Mouse (Mus musculus) liver, embryonic 11.5 days (tissue): ENCODE results near the gene Kcnj9. TPM values are rescaled to one million over a fixed set of nuclear protein-coding genes. Genes with fewer than 3 reads are reported as not detected.

Source experiments
- ATAC-seq: fragments of 200-750 bp; cut with Nextera tagmentation; replicated peaks from 2 replicates; pipeline ENCODE4 v1.8.0; 2017; ENCODE audit warnings: moderate number of reproducible peaks, mild to moderate bottlenecking, moderate TSS enrichment, moderate library complexity; ENCODE audit not compliant: low FRiP score
- DNase-seq: peaks from one replicate; pipeline ENCODE4 v3.0.0-alpha.2; 2017; ENCODE audit warnings: low spot score
- H3K27ac ChIP-seq: fragments of 300-500 bp; sonication (generic); 2 replicates; pipeline ENCODE4 v1.5.1; 2014; ENCODE audit warnings: mild to moderate bottlenecking, low read depth, low read length, control low read depth
- H3K27me3 ChIP-seq: fragments of 300-500 bp; sonication (generic); replicated peaks from 2 replicates; pipeline ENCODE4 v1.6.1; 2014; ENCODE audit warnings: low read length, mixed read lengths; ENCODE audit not compliant: control insufficient read depth, insufficient read depth
- H3K36me3 ChIP-seq: fragments of 300-500 bp; sonication (generic); 2 replicates; pipeline ENCODE4 v1.6.1; 2014; ENCODE audit warnings: mild to moderate bottlenecking, low read length, moderate library complexity, mixed read lengths; ENCODE audit not compliant: control insufficient read depth, insufficient read depth
- H3K4me1 ChIP-seq: fragments of 300-500 bp; sonication (generic); replicated peaks from 2 replicates; pipeline ENCODE4 v1.6.1; 2014; ENCODE audit warnings: low read length, mixed read lengths; ENCODE audit not compliant: control insufficient read depth, insufficient read depth
- H3K4me2 ChIP-seq: fragments of 300-500 bp; sonication (generic); 2 replicates; pipeline ENCODE4 v1.6.1; 2014; ENCODE audit warnings: mild to moderate bottlenecking, control low read depth, moderate library complexity
- H3K4me3 ChIP-seq: fragments of 300-500 bp; sonication (generic); 2 replicates; pipeline ENCODE4 v1.5.1; 2014; ENCODE audit warnings: low read depth, low read length, control low read depth
- H3K9ac ChIP-seq: fragments of 300-500 bp; sonication (generic); 2 replicates; pipeline ENCODE4 v1.6.1; 2014; ENCODE audit warnings: low read depth, low read length, control low read depth
- H3K9me3 ChIP-seq: fragments of 300-500 bp; sonication (generic); 2 replicates; pipeline ENCODE4 v1.6.1; 2016; ENCODE audit warnings: low read length, inconsistent platforms, mixed read lengths; ENCODE audit not compliant: control insufficient read depth
- WGBS: fragments of 180-500 bp; shearing (Covaris S2); extraction: QIAGEN DNeasy Blood & Tissue Kit; methylation state at CpG from one replicate; pipeline ENCODE4 v1.1.7; 2014; 5-methylcytosine and 5-hydroxymethylcytosine counted together
- polyA plus RNA-seq: library from polyadenylated mRNA; unstranded; fragments of >200 nt; fragmentation: Nextera tagmentation; extraction: Ambion mirVana; gene quantifications from 2 replicates; pipeline ENCODE4 v1.2.1, GENCODE M21; 2014

Kcnj9 gene
- polyA plus RNA-seq, 1 experiment from 2014 or later: 0.51 TPM

- no peak overlapping the region for H3K9ac ChIP-seq
- no peak overlapping the region for H3K4me3 ChIP-seq
Observed at GRCm38 (mm10) chr1:172296816-172297510, 32.2 kb downstream of the Kcnj9 start.

GRCm38 (mm10) chr1:172295751-172296197 lies 33.3 kb downstream of the Kcnj9 start:
- ATAC-seq: no peak
- no peak overlapping the region for H3K9ac ChIP-seq
- H3K27ac ChIP-seq: no peak overlapping the region

More at GRCm38 (mm10) chr1:172296816-172297510, 32.2 kb downstream of the Kcnj9 start:
- Histone ChIP-seq H3K36me3 (no peaks in the 10 kb centered on the region), H3K4me2 (no peak overlapping the region), H3K4me1 (peaks cover 8% of the 10 kb centered on the region; the same call in 1 of the 2 replicates), H3K9me3 (no peaks in the 10 kb centered on the region), H3K27ac (no peak overlapping the region), H3K27me3 (peaks cover 47% of the 10 kb centered on the region)
- DNase-seq (no peak), ATAC-seq (no peak)
- WGBS: 74% methylated on average over 6 of the region's 6 CpGs

GRCm38 (mm10) chr1:172293449-172293848 lies 35.7 kb downstream of the Kcnj9 start:
- WGBS: 82% methylated on average over 11 of the region's 11 CpGs
- Histone ChIP-seq H3K27me3 (peaks cover 23% of the 10 kb centered on the region), H3K9ac (no peak overlapping the region), H3K9me3 (no peaks in the 10 kb centered on the region), H3K27ac (no peak overlapping the region), H3K4me2 (no peak overlapping the region), H3K4me1 (peaks cover 8% of the 10 kb centered on the region; the same call in 1 of the 2 replicates), H3K4me3 (no peak overlapping the region), H3K36me3 (no peaks in the 10 kb centered on the region)
- DNase-seq (no peak), ATAC-seq (no peak)

More at GRCm38 (mm10) chr1:172295751-172296197, 33.3 kb downstream of the Kcnj9 start:
- no peak for DNase-seq
- peaks cover 8% of the 10 kb centered on the region; the same call in 1 of the 2 replicates for H3K4me1 ChIP-seq
- peaks cover 46% of the 10 kb centered on the region for H3K27me3 ChIP-seq
- WGBS: 45% methylated on average over 4 of the region's 4 CpGs
- no peaks in the 10 kb centered on the region for H3K36me3 ChIP-seq
- H3K4me2 ChIP-seq: no peak overlapping the region
- no peaks in the 10 kb centered on the region for H3K9me3 ChIP-seq
- H3K4me3 ChIP-seq: no peak overlapping the region

- no peaks in the 10 kb centered on the region for H3K9me3 ChIP-seq
- no peak overlapping the region for H3K27ac ChIP-seq
- H3K9ac ChIP-seq: no peak overlapping the region
- no peak overlapping the region for H3K4me3 ChIP-seq
- WGBS: 82% methylated on average over 2 of the region's 2 CpGs
- peaks cover 18% of the 10 kb centered on the region for H3K27me3 ChIP-seq
- ATAC-seq (no peak), DNase-seq (no peak)
- no peak overlapping the region for H3K4me2 ChIP-seq
- H3K36me3 ChIP-seq: no peaks in the 10 kb centered on the region
- H3K4me1 ChIP-seq: peaks cover 8% of the 10 kb centered on the region; the same call in 1 of the 2 replicates
Observed at GRCm38 (mm10) chr1:172292880-172293279, 36.2 kb downstream of the Kcnj9 start.

GRCm38 (mm10) chr1:172289617-172289946 lies 39.5 kb downstream of the Kcnj9 start:
- ATAC-seq (no peak), DNase-seq (no peak)
- H3K9ac ChIP-seq: no peak overlapping the region
- H3K4me2 ChIP-seq: no peak overlapping the region
- WGBS: 54% methylated on average over 3 of the region's 3 CpGs
- H3K4me3 ChIP-seq: no peak overlapping the region
- no peak overlapping the region for H3K27ac ChIP-seq
- H3K27me3 ChIP-seq: peaks cover 8% of the 10 kb centered on the region; the same call in 1 of the 2 replicates
- H3K4me1 ChIP-seq: no peaks in the 10 kb centered on the region
- no peaks in the 10 kb centered on the region for H3K9me3 ChIP-seq
- H3K36me3 ChIP-seq: no peaks in the 10 kb centered on the region

- no peak for ATAC-seq
- peaks cover 13% of the 10 kb centered on the region for H3K27me3 ChIP-seq
- H3K9me3 ChIP-seq: no peaks in the 10 kb centered on the region
- H3K9ac ChIP-seq: no peak overlapping the region
- 85% methylated on average over 11 of the region's 11 CpGs for WGBS
- no peak overlapping the region for H3K4me2 ChIP-seq
- no peak overlapping the region for H3K27ac ChIP-seq
- no peak overlapping the region for H3K4me3 ChIP-seq
- H3K4me1 ChIP-seq: no peaks in the 10 kb centered on the region
- DNase-seq: no peak
- no peaks in the 10 kb centered on the region for H3K36me3 ChIP-seq
Observed at GRCm38 (mm10) chr1:172288900-172289616, 40.1 kb downstream of the Kcnj9 start.

- 88% methylated on average over 5 of the region's 5 CpGs for WGBS
- H3K36me3 ChIP-seq: no peaks in the 10 kb centered on the region
Observed at GRCm38 (mm10) chr1:172286740-172287139, 42.4 kb downstream of the Kcnj9 start.

GRCm38 (mm10) chr1:172284221-172284620 lies 44.9 kb downstream of the Kcnj9 start:
- no peak overlapping the region for H3K9ac ChIP-seq
- no peaks in the 10 kb centered on the region for H3K9me3 ChIP-seq
- no peak overlapping the region for H3K4me3 ChIP-seq
- 82% methylated on average over 14 of the region's 14 CpGs for WGBS
- H3K27me3 ChIP-seq: peaks cover 11% of the 10 kb centered on the region
- H3K4me1 ChIP-seq: no peaks in the 10 kb centered on the region
- ATAC-seq: no peak
- no peak overlapping the region for H3K4me2 ChIP-seq
- H3K36me3 ChIP-seq: no peaks in the 10 kb centered on the region
- DNase-seq: no peak
- H3K27ac ChIP-seq: no peak overlapping the region

More at GRCm38 (mm10) chr1:172286740-172287139, 42.4 kb downstream of the Kcnj9 start:
- ATAC-seq (no peak), DNase-seq (no peak)
- Histone ChIP-seq H3K4me2 (no peak overlapping the region), H3K27ac (no peak overlapping the region), H3K9me3 (no peaks in the 10 kb centered on the region), H3K4me1 (no peaks in the 10 kb centered on the region), H3K4me3 (no peak overlapping the region), H3K27me3 (peaks cover 11% of the 10 kb centered on the region), H3K9ac (no peak overlapping the region)
